8 mouse cellular contexts compared by ENCODE assay signal in the genomic region with DNA sequence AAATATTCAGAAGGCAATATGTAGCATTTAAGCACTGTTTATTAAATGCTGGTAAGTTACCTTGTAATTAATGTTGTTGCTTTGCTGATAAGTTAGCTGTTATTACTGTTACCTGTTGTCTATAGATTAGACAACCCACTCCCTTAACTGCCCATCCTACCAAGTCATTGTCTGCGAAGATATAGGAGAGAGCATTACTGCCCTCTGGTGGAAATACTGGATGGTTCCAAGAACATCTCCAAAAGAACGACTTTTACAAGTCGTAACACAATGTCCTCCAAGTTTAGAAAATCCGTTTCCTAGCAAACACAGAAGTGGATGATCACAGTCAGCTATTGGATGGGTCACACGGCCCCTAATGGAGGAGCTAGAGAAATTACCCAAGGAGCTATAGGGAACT.
DNase-seq lines count a peak whose midpoint lies in the region; ATAC-seq and TF ChIP-seq lines count a peak whose summit lies in the region.

No protein-coding gene starts in this region.

- no peaks in the 10 kb centered on the region; the same call in 1 of the 2 replicates for H3K27me3 ChIP-seq in kidney, adult 2 months (replicated peaks; ENCODE audit: control insufficient read depth, insufficient read depth, low read length)
- H3K27me3 ChIP-seq in kidney, embryonic 16.5 days (ENCODE audit: insufficient read depth, low read length), result no peaks in the 10 kb centered on the region

- H3K4me1 ChIP-seq in kidney, adult 2 months (ENCODE audit: control insufficient read depth, insufficient read depth, low read length), result no peaks in the 10 kb centered on the region
- no peaks in the 10 kb centered on the region for H3K4me1 ChIP-seq in kidney, embryonic 16.5 days (ENCODE audit: insufficient read depth, low read length)

- no peak overlapping the region for H3K9ac ChIP-seq in kidney, embryonic 16.5 days (replicated peaks; ENCODE audit: low read length)

- 9% methylated on average over 5 of the region's 5 CpGs for WGBS in kidney, adult 2 months
- WGBS in kidney, embryonic 16.5 days, result 21% methylated on average over 5 of the region's 5 CpGs

- no peaks in the 10 kb centered on the region for H3K9me3 ChIP-seq in kidney, embryonic 16.5 days (ENCODE audit: low read length)

- intact Hi-C loops in left cerebral cortex, postnatal 25 days (cut with DNase I), result loop anchor here (1.0 to 2.0 kb wide), 3 partner anchors 162 to 605 kb away; partner anchors contain the start of gene Cpne8

- peak; percentile 27 for DNase-seq in kidney, adult 2 months
- DNase-seq in ES-CJ7 (ENCODE audit: low read depth, low spot score), result peak; percentile 64
- peak; percentile 79 for DNase-seq in brain, adult 2 months (ENCODE audit: low read depth, low spot score)
- peak; percentile 30 to 53 for DNase-seq in left cerebral cortex, postnatal 25 days (ENCODE audit: low spot score in 2 of 2)
- DNase-seq in telencephalon, adult 2 months (ENCODE audit: low read depth, low spot score), result peak; percentile 49
- no peak for DNase-seq in gastrocnemius, postnatal 25 days

- 0 out of 2 replicates have a peak, but pooled peaks have one; percentile 10 for TF ChIP-seq CTCF in kidney, adult 2 months (conservative IDR thresholded peaks at IDR 0.05; ENCODE audit: insufficient read depth, insufficient read length, low read depth, low read length)

- H3K4me2 ChIP-seq in kidney, embryonic 16.5 days (replicated peaks; ENCODE audit: low read depth, low read length), result no peak overlapping the region

- TF ChIP-seq POLR2A in kidney, adult 2 months (IDR thresholded peaks at IDR 0.05; ENCODE audit: low read depth, low read length), result no peak

- no peak overlapping the region for H3K27ac ChIP-seq in kidney, adult 2 months (ENCODE audit: insufficient read depth, low read depth, low read length)
- no peak overlapping the region for H3K27ac ChIP-seq in kidney, embryonic 16.5 days (ENCODE audit: low read length)

- H3K4me3 ChIP-seq in kidney, adult 2 months (ENCODE audit: insufficient read depth, low read depth, low read length), result no peak overlapping the region
- no peak overlapping the region for H3K4me3 ChIP-seq in kidney, embryonic 16.5 days (ENCODE audit: low read length)

- H3K36me3 ChIP-seq in kidney, adult 2 months (ENCODE audit: control insufficient read depth, insufficient read depth, low read length), result no peaks in the 10 kb centered on the region
- no peaks in the 10 kb centered on the region for H3K36me3 ChIP-seq in kidney, embryonic 16.5 days (ENCODE audit: insufficient read depth, low read length)

- no peak for ATAC-seq in kidney, embryonic 16.5 days (ENCODE audit: low FRiP score, low TSS enrichment)
- no peak for ATAC-seq in inflammation-experienced regulatory T-cells, adult 6 months
